Mouse (Mus musculus): ENCODE data around the gene Mvp.

DNA sequence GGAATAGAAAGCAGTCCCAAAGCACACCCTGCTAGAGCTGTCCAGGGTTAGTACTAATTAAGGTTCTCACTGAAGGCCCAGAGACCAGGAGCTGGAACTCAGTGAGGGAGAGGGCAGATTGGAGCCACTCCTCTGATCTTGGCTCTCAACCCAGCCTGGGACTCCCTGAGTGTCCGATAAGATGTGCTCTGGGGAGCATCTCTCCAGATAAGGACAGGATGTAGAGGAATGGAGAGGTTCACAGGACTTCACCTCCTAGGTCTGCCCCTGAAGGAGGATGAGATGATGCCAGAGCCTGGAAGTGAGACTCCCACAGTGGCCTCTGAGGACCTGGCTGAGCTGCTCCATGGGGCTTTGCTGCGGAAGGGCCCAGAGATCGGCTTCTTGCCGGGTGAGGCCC is 62.7 kb downstream of the Mvp start:
- TF ChIP-seq CTCF (IDR thresholded peaks at IDR 0.05; ENCODE audit: extremely low read depth, insufficient read length, insufficient replicate concordance, low read depth, low read length) = no peak
- TF ChIP-seq POLR2A (IDR thresholded peaks at IDR 0.05; ENCODE audit: low read depth, low read length) = no peak
